Comparison of ENCODE assay signal across 8 mouse cellular contexts in the genomic region with DNA sequence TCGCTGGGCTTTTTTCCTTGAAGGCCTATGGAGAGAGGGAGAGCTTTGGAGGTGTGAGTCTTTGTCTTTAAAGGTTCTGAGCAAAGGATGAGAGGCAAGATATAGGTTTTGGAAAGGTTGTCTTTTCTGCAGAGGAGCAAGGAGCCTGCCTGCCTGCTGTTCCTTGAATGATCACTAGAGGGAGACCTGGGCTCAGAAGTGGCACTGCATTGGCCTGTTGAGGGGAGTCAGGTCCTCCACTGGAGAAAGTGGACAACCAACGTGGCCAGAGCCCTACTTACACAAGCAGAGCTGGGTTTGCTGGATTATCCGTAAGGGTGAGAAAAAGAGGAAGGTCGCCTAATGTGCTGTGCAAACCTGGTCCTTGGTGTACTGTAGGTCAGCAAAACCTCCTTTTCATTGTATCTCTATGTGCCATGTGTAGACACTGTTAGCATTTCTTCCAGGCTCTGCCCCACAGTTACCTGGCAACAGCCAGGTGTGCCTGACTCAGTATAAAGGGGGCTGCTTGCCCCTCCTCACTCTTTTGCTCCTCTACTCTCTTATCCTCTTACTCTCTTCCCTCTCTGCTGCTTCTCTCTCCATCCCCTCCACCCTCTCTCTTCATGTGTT. TPM values are rescaled to one million over a fixed set of nuclear protein-coding genes. Genes with fewer than 3 reads are reported as not detected.
A peak's percentile ranks its signal among the peaks of the same experiment; 100 is the strongest.
DNase-seq lines count a peak whose midpoint lies in the region; ATAC-seq and TF ChIP-seq lines count a peak whose summit lies in the region.

No protein-coding gene starts in this region.

- peaks cover 8% of the 10 kb centered on the region for H3K4me1 ChIP-seq in forebrain, embryonic 10.5 days
- H3K4me1 ChIP-seq in lung, postnatal 0 days (ENCODE audit: insufficient read depth, low read depth, low read length), result peaks cover 8% of the 10 kb centered on the region; the same call in 1 of the 2 replicates

- peak; percentile 93 for TF ChIP-seq CTCF in lung, postnatal 0 days (IDR thresholded peaks at IDR 0.05)

- H3K36me3 ChIP-seq in forebrain, embryonic 10.5 days (replicated peaks), result no peaks in the 10 kb centered on the region
- H3K36me3 ChIP-seq in lung, postnatal 0 days (ENCODE audit: insufficient read depth, low read length), result no peaks in the 10 kb centered on the region

- peak; percentile 71 for DNase-seq in ES-CJ7 (ENCODE audit: low read depth, low spot score)
- peak; percentile 16 for DNase-seq in c-Kit-negative CD71-positive TER-119-positive erythroid progenitor cells, embryonic 14.5 days (ENCODE audit: low read depth, low spot score)
- DNase-seq in forebrain, embryonic 10.5 days (ENCODE audit: extremely low spot score, low spot score), result peak; percentile 61
- DNase-seq in layer of hippocampus, adult 9-10 months (ENCODE audit: low spot score), result peak; percentile 55
- peak; percentile 78 for DNase-seq in lung, postnatal 0 days (ENCODE audit: low spot score)
- DNase-seq in ovary, adult 18-20 months (ENCODE audit: low spot score), result peak; percentile 22
- peak; percentile 65 for DNase-seq in thymus, postnatal 14 days

- no peak overlapping the region for H3K4me2 ChIP-seq in lung, postnatal 0 days (replicated peaks; ENCODE audit: low read depth, low read length)

- peak; percentile 67 to 77 for ATAC-seq in hematopoietic stem cell, adult 5-6 weeks (replicated peaks in 1 of 2; ENCODE audit: insufficient read depth in 1 of 2, low FRiP score in 2 of 2, low TSS enrichment in 1 of 2, low read depth in 1 of 2, poor library complexity in 2 of 2, severe bottlenecking in 2 of 2)
- ATAC-seq in lung, postnatal 0 days, result peak; percentile 47

- no peak overlapping the region for H3K27ac ChIP-seq in forebrain, embryonic 10.5 days
- H3K27ac ChIP-seq in lung, postnatal 0 days (ENCODE audit: low read length), result no peak overlapping the region

- 27% methylated on average over 4 of the region's 4 CpGs for WGBS in forebrain, embryonic 10.5 days
- 19% methylated on average over 4 of the region's 4 CpGs for WGBS in lung, postnatal 0 days

- no peaks in the 10 kb centered on the region for H3K9me3 ChIP-seq in forebrain, embryonic 10.5 days
- no peaks in the 10 kb centered on the region for H3K9me3 ChIP-seq in lung, postnatal 0 days (ENCODE audit: low read length)

- no peaks in the 10 kb centered on the region for H3K27me3 ChIP-seq in forebrain, embryonic 10.5 days (ENCODE audit: poor library complexity, severe bottlenecking)
- H3K27me3 ChIP-seq in lung, postnatal 0 days (replicated peaks; ENCODE audit: insufficient read depth, low read length), result no peaks in the 10 kb centered on the region

- TF ChIP-seq EP300 in lung, postnatal 0 days (IDR thresholded peaks at IDR 0.05), result no peak

- H3K9ac ChIP-seq in lung, postnatal 0 days (replicated peaks; ENCODE audit: low read depth), result no peak overlapping the region

- no peak overlapping the region for H3K4me3 ChIP-seq in forebrain, embryonic 10.5 days
- no peak overlapping the region for H3K4me3 ChIP-seq in lung, postnatal 0 days (ENCODE audit: low read depth, low read length)

RNA-seq across cellular contexts. Expression of a gene that starts 25.1 kb away (rescaled TPM):
- polyA plus RNA-seq in forebrain, embryonic 10.5 days (2016; fragmentation: Nextera tagmentation; extraction: Ambion mirVana), result 51.4 and 56.1 TPM in 2 replicates
- total RNA-seq in hematopoietic stem cell, adult 5-6 weeks (2017), result 76.4 and 77.0 TPM in 2 replicates
- polyA plus RNA-seq in lung, postnatal 0 days (2015; fragmentation: Nextera tagmentation; extraction: Ambion mirVana), result 194 and 216 TPM in 2 replicates

RNA-seq across cellular contexts. Expression of a gene that starts 30.4 kb away (rescaled TPM):
- 319 and 328 TPM in 2 replicates for polyA plus RNA-seq in forebrain, embryonic 10.5 days (2016; fragmentation: Nextera tagmentation; extraction: Ambion mirVana)
- 16.2 and 41.1 TPM in 2 replicates for total RNA-seq in hematopoietic stem cell, adult 5-6 weeks (2017)
- polyA plus RNA-seq in lung, postnatal 0 days (2015; fragmentation: Nextera tagmentation; extraction: Ambion mirVana), result 158 and 175 TPM in 2 replicates

RNA-seq across cellular contexts. Expression of a gene that starts 30.5 kb away (rescaled TPM):
- 63.1 and 71.7 TPM in 2 replicates for polyA plus RNA-seq in forebrain, embryonic 10.5 days (2016; fragmentation: Nextera tagmentation; extraction: Ambion mirVana)
- 49.1 and 60.5 TPM in 2 replicates for total RNA-seq in hematopoietic stem cell, adult 5-6 weeks (2017)
- polyA plus RNA-seq in lung, postnatal 0 days (2015; fragmentation: Nextera tagmentation; extraction: Ambion mirVana), result 15.2 and 20.1 TPM in 2 replicates

RNA-seq across cellular contexts. Expression of a gene that starts 58.8 kb away (rescaled TPM):
- polyA plus RNA-seq in forebrain, embryonic 10.5 days (2016; fragmentation: Nextera tagmentation; extraction: Ambion mirVana), result 167 and 169 TPM in 2 replicates
- total RNA-seq in hematopoietic stem cell, adult 5-6 weeks (2017), result 212 and 226 TPM in 2 replicates
- 93.9 and 103 TPM in 2 replicates for polyA plus RNA-seq in lung, postnatal 0 days (2015; fragmentation: Nextera tagmentation; extraction: Ambion mirVana)

Comparison
In these comparisons a context has a peak if more than half of its experiments do, and no peak if none do; other contexts are left out.
1. DNase-seq: peak in every context shown above with its lines; median percentile 78 in lung, postnatal 0 days; 71 in ES-CJ7; 65 in thymus, postnatal 14 days; 61 in forebrain, embryonic 10.5 days; 55 in layer of hippocampus, adult 9-10 months; 22 in ovary, adult 18-20 months; 16 in c-Kit-negative CD71-positive TER-119-positive erythroid progenitor cells, embryonic 14.5 days.